Mouse (Mus musculus) megakaryocyte, embryonic 14.5 days (primary cell): ENCODE measurements around the gene Hist1h4a.

Source experiments
- FLI1 ChIP-seq: IDR thresholded peaks from 2 replicates; pipeline ENCODE4 v1.6.1; 2012; ENCODE audit warnings: low read length, inconsistent platforms, mixed read lengths
- GATA1 ChIP-seq: IDR thresholded peaks from 3 replicates; pipeline ENCODE4 v1.6.1; 2012; ENCODE audit warnings: mixed read lengths, low read length, inconsistent platforms, borderline replicate concordance

- TF ChIP-seq FLI1 (no peak), GATA1 (no peak)
These were observed 45.5 kb upstream of the Hist1h4a start, which contains the start of gene Slc17a2 for GRCm38 (mm10) chr13:23806422-23807052.
